Mouse (Mus musculus): ENCODE measurements at regions not wholly inside any gene's neighbourhood (a gene's known extent, or its start where the extent isn't known, plus 50 kb on each side); places are given as distances from the start of the nearest gene placed in this dataset.

- no peak for TF ChIP-seq CTCF (IDR thresholded peaks at IDR 0.05)
- TF ChIP-seq EP300 (IDR thresholded peaks at IDR 0.05) = no peak
Measured at GRCm38 (mm10) chr17:16311914-16312313, 481.1 kb upstream of the Rgmb start.
